Mouse (Mus musculus) kidney, adult 2 months (tissue): ENCODE measurements around the gene Camsap2.

ENCODE experiments used
- CTCF ChIP-seq: fragments of 200-500 bp; conservative IDR thresholded peaks from 2 replicates; pipeline ENCODE4 v1.5.1; 2011; ENCODE audit warnings: low read depth, mild to moderate bottlenecking, control low read depth, low read length, moderate library complexity, mixed read lengths; ENCODE audit not compliant: insufficient read depth, insufficient read length
- POLR2A ChIP-seq: fragments of 200-500 bp; IDR thresholded peaks from one replicate; pipeline ENCODE4 v1.6.1; 2011; ENCODE audit warnings: low read depth, low read length, control low read depth

- TF ChIP-seq CTCF = no peak
- no peak for TF ChIP-seq POLR2A
Measured at GRCm38 (mm10) chr1:136355651-136356050, 9.7 kb upstream of the Camsap2 start.
